Mouse (Mus musculus): Measurements from ENCODE around the gene Pitpnm2.

Pitpnm2 gene

GRCm38 (mm10) chr5:124180500-124181167 lies 68.9 kb downstream of the Pitpnm2 start:
- no peak for DNase-seq (ENCODE audit: low spot score)

DNA sequence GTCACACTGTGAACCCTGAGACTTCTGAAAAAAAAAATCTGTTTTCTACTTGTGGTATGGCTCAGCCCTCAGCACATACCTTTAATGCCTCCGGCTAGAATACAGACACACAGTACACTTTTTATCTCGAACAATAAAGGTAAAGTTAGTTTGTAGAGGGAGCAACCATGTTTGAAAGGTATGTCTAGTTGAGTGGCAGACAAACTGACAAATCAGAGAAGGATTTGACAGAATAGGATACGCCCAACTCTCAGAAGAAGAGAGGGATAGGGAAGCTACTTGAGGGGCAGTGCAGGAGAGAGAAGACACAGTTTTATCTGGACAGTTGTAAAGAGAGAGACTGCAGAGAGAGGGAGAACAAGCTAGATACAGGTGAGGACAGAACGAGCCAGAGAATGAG lies 70.1 kb downstream of the Pitpnm2 start:
- DNase-seq (ENCODE audit: low spot score), result no peak

- no peak for DNase-seq (ENCODE audit: low spot score)
Observed at GRCm38 (mm10) chr5:124176726-124177132, 72.8 kb downstream of the Pitpnm2 start.

GRCm38 (mm10) chr5:124175138-124175537 lies 74.4 kb downstream of the Pitpnm2 start:
- DNase-seq (ENCODE audit: low spot score), result peak; percentile 48

DNA sequence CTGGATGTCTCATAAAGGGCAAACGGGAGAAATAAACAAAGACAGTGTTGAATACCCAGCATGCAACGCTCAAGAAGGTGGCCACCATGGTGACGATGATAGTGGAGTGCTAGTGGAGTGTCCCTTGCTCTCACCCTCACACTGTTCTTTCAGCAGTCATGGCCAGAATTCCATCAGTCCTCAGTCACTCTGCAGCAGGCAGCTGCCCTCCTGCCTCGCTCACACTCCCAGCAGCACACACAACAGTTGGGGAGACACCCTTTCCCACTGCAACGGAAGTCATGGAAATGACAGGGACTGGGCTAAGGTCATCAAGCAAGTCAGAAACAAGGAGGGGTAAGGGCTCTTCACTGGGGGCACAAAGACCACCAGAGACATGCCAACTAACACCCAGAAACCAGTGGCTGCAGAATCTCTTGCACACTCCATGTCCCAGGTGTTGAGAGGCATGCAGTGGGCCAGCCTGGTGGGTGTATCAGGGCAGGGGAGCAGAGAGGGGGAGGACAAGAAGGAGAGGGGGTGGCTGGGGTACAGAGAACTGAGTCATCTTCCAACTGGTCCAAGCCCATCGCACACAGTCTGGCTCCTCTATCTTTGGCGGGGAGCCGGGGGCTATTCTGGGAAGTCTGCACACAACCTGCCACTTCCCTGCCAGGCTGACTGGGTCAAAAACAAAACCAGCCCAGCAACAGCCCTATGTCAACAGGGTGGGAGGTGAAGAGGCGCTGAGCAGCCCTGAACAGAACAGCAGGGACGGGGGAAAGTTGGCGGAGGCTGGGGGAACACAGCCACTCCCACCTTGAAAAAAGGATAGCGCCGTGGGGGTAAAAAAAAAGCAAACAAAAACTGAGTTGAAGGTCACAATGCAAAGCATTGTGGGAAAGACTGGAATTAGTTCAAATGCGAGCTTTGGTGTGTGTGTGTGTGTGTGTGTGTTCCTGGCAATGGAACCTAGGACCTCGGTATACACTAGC lies 76.3 kb downstream of the Pitpnm2 start:
- peak; percentile 89 for DNase-seq (ENCODE audit: low spot score)

DNA sequence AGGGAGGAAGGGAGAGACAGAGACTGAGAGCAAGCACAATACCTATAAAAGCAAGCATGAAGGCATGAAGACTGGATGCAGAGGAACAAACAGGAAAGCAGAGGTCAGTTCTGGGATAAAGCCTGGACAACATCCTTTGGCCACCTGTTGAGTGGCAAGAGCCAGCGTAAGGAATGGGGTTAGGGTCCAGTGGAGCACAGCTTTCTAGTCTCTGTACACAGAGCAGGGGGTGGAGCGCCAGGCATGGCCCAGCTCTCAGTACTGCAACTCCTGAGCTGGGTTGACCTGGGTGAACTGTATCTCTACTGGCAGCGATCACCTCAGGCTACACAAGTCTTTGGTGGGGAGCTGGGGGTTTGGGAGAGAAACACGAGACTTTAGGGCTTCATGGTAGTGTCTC lies 77.3 kb downstream of the Pitpnm2 start:
- DNase-seq (ENCODE audit: low spot score), result no peak

DNA sequence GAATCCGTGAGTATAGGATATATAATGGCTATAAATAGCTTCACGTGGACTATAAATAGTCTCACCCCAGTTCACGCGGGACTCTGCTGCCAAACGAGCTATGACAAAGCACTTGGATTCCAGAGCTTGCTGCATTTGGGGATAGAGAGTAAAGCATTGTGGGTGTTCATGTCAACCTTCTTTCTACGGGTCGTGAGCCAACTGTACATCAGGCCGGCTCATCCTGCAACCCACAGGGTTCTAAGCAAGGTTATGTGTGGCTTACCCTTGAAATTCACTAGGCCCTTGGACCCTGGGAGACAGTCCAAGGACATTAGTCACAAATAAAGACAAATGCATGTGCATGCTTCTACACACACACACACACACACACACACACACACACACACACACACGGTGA lies 77.8 kb downstream of the Pitpnm2 start:
- peak; percentile 67 for DNase-seq (ENCODE audit: low spot score)

GRCm38 (mm10) chr5:124169224-124169621 lies 80.3 kb downstream of the Pitpnm2 start:
- no peak for DNase-seq (ENCODE audit: low spot score)

DNA sequence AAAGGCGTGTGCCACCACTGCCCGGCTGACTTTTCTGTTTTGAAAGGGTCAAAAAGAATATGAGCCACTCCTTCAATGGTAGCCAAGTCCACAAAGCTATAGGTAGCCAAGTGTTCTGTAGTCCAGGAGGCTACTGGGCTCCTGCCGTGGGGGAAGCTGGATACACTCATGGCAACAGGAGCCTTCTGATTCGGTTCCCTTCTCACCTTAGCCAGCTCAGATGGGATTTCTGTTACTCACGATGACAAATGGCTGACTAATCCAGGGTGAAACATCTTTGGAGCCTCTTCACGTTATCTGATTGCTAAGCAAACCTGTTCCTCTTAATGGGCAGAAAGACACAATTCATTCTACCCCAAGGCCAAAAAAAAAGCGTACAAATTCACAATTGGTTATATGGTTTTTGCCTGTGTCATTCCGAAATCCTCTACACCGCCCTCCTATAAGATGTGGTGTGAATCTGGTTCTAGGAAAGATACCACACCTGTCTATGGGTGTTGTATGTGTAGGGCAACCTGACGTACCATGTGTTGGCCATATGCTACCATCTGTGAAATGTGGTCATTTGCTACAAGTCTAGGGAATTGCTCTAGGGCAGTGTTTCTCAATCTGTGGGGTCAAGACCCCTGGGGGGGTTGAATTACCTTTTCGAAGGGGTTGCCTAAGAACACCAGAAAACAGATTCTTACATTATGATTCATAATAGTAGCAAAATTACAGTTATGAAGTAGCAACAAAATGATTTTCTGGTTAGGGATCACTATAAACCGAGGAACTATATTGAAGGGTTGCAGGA lies 80.9 kb downstream of the Pitpnm2 start:
- DNase-seq (ENCODE audit: low spot score), result no peak

- no peak for DNase-seq (ENCODE audit: low spot score)
Observed at GRCm38 (mm10) chr5:124167621-124168020, 81.9 kb downstream of the Pitpnm2 start.

DNA sequence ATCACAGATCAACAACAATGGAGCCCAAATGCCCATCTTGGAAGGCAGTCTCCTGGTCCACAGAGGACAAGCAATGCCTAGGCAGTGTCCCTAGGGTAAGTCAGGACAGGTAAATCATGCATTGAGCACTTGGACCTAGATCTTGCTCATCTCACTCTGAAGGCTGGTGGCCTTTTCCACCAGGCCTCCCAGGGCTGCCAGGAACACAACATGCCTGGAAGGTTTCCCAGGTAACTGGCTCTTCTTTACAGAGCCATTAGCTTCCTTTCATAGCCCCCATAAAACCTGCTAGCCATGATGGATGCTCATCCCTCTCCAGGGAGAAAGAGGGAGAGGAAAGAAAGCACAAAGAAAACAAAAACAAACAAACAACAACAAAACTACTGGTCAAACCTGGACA lies 82.8 kb downstream of the Pitpnm2 start:
- DNase-seq (ENCODE audit: low spot score), result no peak

- no peak for DNase-seq (ENCODE audit: low spot score)
Observed at GRCm38 (mm10) chr5:124165622-124166570, 83.7 kb downstream of the Pitpnm2 start.

DNA sequence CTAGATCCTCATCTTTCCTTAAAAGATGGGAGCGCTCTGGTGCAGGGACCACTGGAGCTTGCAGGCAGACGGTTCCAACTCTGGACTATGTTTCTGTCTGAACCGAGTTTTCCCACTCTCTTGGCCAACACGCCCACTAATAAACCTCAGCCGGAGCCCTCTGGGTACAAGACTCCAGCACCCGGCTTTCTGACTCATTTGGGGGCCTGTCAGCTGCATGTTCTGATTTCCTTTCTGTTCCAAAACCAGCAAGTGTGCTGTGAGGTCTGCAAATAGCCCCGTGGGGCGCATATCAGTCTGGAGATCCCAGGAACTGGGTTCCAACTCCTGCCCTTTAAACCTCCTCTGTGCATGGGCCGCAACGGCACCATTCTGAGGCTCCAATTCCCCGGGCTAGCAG lies 86.1 kb downstream of the Pitpnm2 start:
- DNase-seq (ENCODE audit: low spot score), result no peak

- peak; percentile 61 for DNase-seq (ENCODE audit: low spot score)
Observed at GRCm38 (mm10) chr5:124162577-124162976, 87.0 kb downstream of the Pitpnm2 start.

- no peak for DNase-seq (ENCODE audit: low spot score)
Observed at GRCm38 (mm10) chr5:124161831-124162230, 87.7 kb downstream of the Pitpnm2 start.

- DNase-seq (ENCODE audit: low spot score), result no peak
Observed at GRCm38 (mm10) chr5:124159453-124159852, 90.1 kb downstream of the Pitpnm2 start.

DNA sequence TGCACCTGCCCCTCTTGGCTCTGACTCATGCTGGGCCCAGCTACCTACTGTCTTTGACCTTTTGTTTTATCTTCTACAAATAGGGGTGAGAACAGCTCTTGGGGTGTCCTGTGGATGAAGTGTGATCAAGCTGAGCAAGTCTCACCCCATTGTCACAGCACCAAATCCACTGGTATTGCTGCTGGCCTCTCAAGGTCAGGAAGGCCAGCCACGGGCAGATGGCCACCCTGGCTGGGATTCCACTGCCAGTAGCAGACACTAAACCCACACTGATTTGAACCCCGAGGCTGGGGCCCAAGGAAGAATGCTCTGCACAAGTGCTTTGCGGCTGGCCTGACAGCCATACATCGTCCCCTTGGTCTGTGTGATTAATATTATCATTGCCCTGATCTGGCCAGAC lies 91.3 kb downstream of the Pitpnm2 start:
- no peak for DNase-seq (ENCODE audit: low spot score)

DNA sequence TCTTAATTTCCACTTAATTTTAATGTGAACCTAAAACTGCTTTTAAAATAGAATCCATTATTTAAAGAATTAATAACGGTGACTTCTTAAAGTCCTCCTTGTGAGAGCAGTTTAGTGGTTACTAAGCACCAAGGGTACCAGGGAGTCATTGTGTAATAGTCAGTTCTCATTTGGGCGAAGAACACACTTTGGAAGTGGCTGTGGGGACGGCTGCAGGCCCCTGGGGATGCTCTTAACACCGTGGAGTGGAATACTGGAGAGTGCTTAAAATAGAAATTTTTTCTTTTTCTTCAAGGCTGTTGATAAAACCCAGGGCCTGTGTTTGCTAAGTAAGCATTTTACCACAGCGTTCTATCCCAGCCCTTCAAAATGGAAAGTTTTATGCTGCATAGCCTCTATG lies 93.6 kb downstream of the Pitpnm2 start:
- DNase-seq (ENCODE audit: low spot score), result no peak

DNA sequence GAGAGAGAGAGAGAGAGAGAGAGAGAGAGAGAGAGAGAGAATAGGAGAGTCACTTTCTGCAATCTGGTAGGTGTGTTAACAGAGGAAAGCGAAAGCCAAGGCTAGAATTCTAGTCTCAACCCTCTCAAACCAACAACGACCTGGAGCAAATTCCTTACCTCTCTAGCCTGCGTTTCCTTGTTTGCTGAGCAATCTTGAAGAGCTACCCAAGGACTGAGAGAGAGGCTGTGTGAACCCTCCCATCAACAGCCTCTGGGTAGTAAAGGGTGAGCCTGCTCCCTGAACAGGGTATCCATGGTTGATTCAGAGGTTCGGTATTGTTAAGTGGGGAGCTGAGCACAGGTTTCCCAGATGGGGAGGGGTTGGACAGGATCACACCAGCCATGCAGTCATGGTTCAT lies 96.8 kb downstream of the Pitpnm2 start:
- DNase-seq (ENCODE audit: low spot score), result no peak

DNA sequence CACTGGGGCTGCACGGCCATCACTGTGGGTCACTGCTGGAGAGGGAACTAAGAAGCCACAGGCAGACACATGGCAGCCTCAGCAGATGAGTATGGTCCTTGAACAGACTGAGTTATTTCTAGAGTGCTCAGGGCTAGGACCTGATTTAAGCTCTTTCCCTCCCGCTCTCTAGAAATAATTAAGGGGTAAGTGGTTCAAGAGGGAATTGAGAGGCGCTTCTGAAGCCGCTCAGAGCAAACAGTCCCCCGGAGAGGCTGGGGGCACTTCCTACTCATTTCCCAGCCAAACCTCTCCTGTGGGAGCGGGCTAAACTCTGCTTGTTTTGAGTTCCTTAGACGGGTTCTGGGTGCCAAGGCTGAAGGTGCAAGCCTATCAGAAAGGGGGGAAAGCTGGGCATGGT lies 98.7 kb downstream of the Pitpnm2 start:
- DNase-seq (ENCODE audit: low spot score), result no peak

GRCm38 (mm10) chr5:124149028-124149427 lies 100.5 kb downstream of the Pitpnm2 start:
- no peak for DNase-seq (ENCODE audit: low spot score)

Measured in adipocyte (in vitro differentiated cells).